Mouse (Mus musculus) CD8-positive naive resting alpha-beta T cell, adult 2 months (primary cell): ENCODE data around the gene Pdcd7.

Experiments
- DNase-seq, 2 experiments: peaks; one replicate each; pipeline ENCODE4 v3.0.0; 2022; ENCODE audit warnings: low read depth in 2 of 2, low spot score in 2 of 2

Gene Pdcd7

GRCm38 (mm10) chr9:65356561-65356960 is 10.7 kb downstream of the Pdcd7 start:
- no peak for DNase-seq

GRCm38 (mm10) chr9:65356971-65357370 is 11.1 kb downstream of the Pdcd7 start:
- DNase-seq: no peak

- no peak for DNase-seq
These were observed 13.1 kb downstream of the Pdcd7 start for GRCm38 (mm10) chr9:65358956-65359480.

GRCm38 (mm10) chr9:65360641-65361448 is 14.9 kb downstream of the Pdcd7 start, which contains the start of gene Ubap1l:
TSS of gene Ubap1l (plus strand) at chr9:65361041.
- no peak for DNase-seq

- DNase-seq: no peak
These were observed 17.8 kb downstream of the Pdcd7 start for GRCm38 (mm10) chr9:65363684-65364083.

- no peak for DNase-seq
These were observed 19.8 kb downstream of the Pdcd7 start for GRCm38 (mm10) chr9:65365721-65366120.

- no peak for DNase-seq
These were observed 25.9 kb downstream of the Pdcd7 start for GRCm38 (mm10) chr9:65371756-65372155.

- DNase-seq: no peak
These were observed 26.5 kb downstream of the Pdcd7 start for GRCm38 (mm10) chr9:65372449-65372848.

GRCm38 (mm10) chr9:65374468-65375162 is 28.7 kb downstream of the Pdcd7 start:
- DNase-seq: no peak

- DNase-seq: no peak
These were observed 29.4 kb downstream of the Pdcd7 start for GRCm38 (mm10) chr9:65375163-65375934.

GRCm38 (mm10) chr9:65381017-65381590 is 35.2 kb downstream of the Pdcd7 start:
- no peak for DNase-seq

- DNase-seq: no peak
These were observed 36.3 kb downstream of the Pdcd7 start for GRCm38 (mm10) chr9:65382031-65382750.

GRCm38 (mm10) chr9:65382751-65383097 is 36.8 kb downstream of the Pdcd7 start:
- DNase-seq: no peak

GRCm38 (mm10) chr9:65384276-65384675 is 38.4 kb downstream of the Pdcd7 start:
- DNase-seq: no peak

- no peak for DNase-seq
These were observed 40.7 kb downstream of the Pdcd7 start for GRCm38 (mm10) chr9:65386373-65387140.

GRCm38 (mm10) chr9:65390752-65391612 is 45.1 kb downstream of the Pdcd7 start:
- no peak for DNase-seq

GRCm38 (mm10) chr9:65391613-65391964 is 45.7 kb downstream of the Pdcd7 start, which contains the start of gene Kbtbd13:
TSS of gene Kbtbd13 (minus strand) at chr9:65391652.
- DNase-seq: no peak

GRCm38 (mm10) chr9:65392638-65393364 is 46.9 kb downstream of the Pdcd7 start:
- peak in 1 of 2 experiments; percentile 35 for DNase-seq
